In genomic region chr14:55575302-55575701, GRCm38 (mm10) we compare ENCODE assay signal across 10 mouse cellular contexts. TPM values are rescaled to one million over a fixed set of nuclear protein-coding genes. Genes with fewer than 3 reads are reported as not detected.
A peak's percentile ranks its signal among the peaks of the same experiment; 100 is the strongest.
DNase-seq lines count a peak whose midpoint lies in the region; ATAC-seq and TF ChIP-seq lines count a peak whose summit lies in the region.
"Had no signal": no experiment of that assay in that cellular context is flagged by ENCODE, and none has a peak within 500 bp of the region (broad histone marks: within the 10 kb centered on the region; RNA-seq: fewer than 3 reads in every experiment).

Gene Fitm1, plus strand, starts transcription at chr14:55575617.

- H3K9me3 ChIP-seq in lung, embryonic 16.5 days (ENCODE audit: control insufficient read depth, low read length): no peaks in the 10 kb centered on the region
- H3K9me3 ChIP-seq in heart, embryonic 10.5 days: no peaks in the 10 kb centered on the region
- no peaks in the 10 kb centered on the region for H3K9me3 ChIP-seq in limb, embryonic 15.5 days
- no peaks in the 10 kb centered on the region for H3K9me3 ChIP-seq in forebrain, embryonic 12.5 days
- H3K9me3 ChIP-seq: neural tube, embryonic 15.5 days had no signal

- H3K9ac ChIP-seq in lung, embryonic 16.5 days (ENCODE audit: low read length): peak within 1 kb of the TSS; percentile 24
- no peak within 1 kb of the TSS for H3K9ac ChIP-seq in limb, embryonic 15.5 days
- no peak within 1 kb of the TSS for H3K9ac ChIP-seq in forebrain, embryonic 12.5 days
- H3K9ac ChIP-seq: neural tube, embryonic 15.5 days had no signal

- no peak within 1 kb of the TSS for H3K4me3 ChIP-seq in lung, embryonic 16.5 days (ENCODE audit: low read length)
- H3K4me3 ChIP-seq in gastrocnemius, adult 2 months: peak within 1 kb of the TSS; percentile 78
- H3K4me3 ChIP-seq in heart, embryonic 10.5 days: peak within 1 kb of the TSS; percentile 57
- H3K4me3 ChIP-seq in limb, embryonic 15.5 days: peak within 1 kb of the TSS; percentile 14
- H3K4me3 ChIP-seq in forebrain, embryonic 12.5 days (replicated peaks): no peak within 1 kb of the TSS
- H3K4me3 ChIP-seq: neural tube, embryonic 15.5 days had no signal

- no peaks in the 10 kb centered on the region for H3K27me3 ChIP-seq in lung, embryonic 16.5 days (ENCODE audit: control insufficient read depth, insufficient read depth, low read depth, low read length)
- H3K27me3 ChIP-seq in heart, embryonic 10.5 days (ENCODE audit: insufficient read depth, poor library complexity, severe bottlenecking): no peaks in the 10 kb centered on the region
- H3K27me3 ChIP-seq in limb, embryonic 15.5 days: no peaks in the 10 kb centered on the region
- no peaks in the 10 kb centered on the region for H3K27me3 ChIP-seq in forebrain, embryonic 12.5 days
- H3K27me3 ChIP-seq: neural tube, embryonic 15.5 days had no signal

- peak within 1 kb of the TSS; percentile 27 for H3K27ac ChIP-seq in lung, embryonic 16.5 days (ENCODE audit: low read length)
- H3K27ac ChIP-seq in gastrocnemius, adult 2 months: peak within 1 kb of the TSS; percentile 99
- peak within 1 kb of the TSS; percentile 93 for H3K27ac ChIP-seq in heart, embryonic 10.5 days
- H3K27ac ChIP-seq in limb, embryonic 15.5 days: no peak within 1 kb of the TSS
- no peak within 1 kb of the TSS for H3K27ac ChIP-seq in forebrain, embryonic 12.5 days
- H3K27ac ChIP-seq: neural tube, embryonic 15.5 days had no signal

- H3K36me3 ChIP-seq in lung, embryonic 16.5 days (ENCODE audit: control insufficient read depth, insufficient read depth, low read length): no peaks in the 10 kb centered on the region
- H3K36me3 ChIP-seq in heart, embryonic 10.5 days: peaks cover 8% of the 10 kb centered on the region
- H3K36me3 ChIP-seq in limb, embryonic 15.5 days: peaks cover 4% of the 10 kb centered on the region
- peaks cover 4% of the 10 kb centered on the region for H3K36me3 ChIP-seq in forebrain, embryonic 12.5 days (replicated peaks)

- peaks cover 16% of the 10 kb centered on the region for H3K4me1 ChIP-seq in lung, embryonic 16.5 days (replicated peaks; ENCODE audit: control insufficient read depth, insufficient read depth, low read length)
- peaks cover 47% of the 10 kb centered on the region for H3K4me1 ChIP-seq in heart, embryonic 10.5 days
- H3K4me1 ChIP-seq in limb, embryonic 15.5 days: peaks cover 10% of the 10 kb centered on the region
- H3K4me1 ChIP-seq in forebrain, embryonic 12.5 days: peaks cover 12% of the 10 kb centered on the region

- 60% methylated on average over 8 of the region's 8 CpGs for WGBS in lung, embryonic 16.5 days
- 35% methylated on average over 8 of the region's 8 CpGs for WGBS in heart, embryonic 10.5 days
- WGBS in limb, embryonic 15.5 days: 59% methylated on average over 8 of the region's 8 CpGs
- WGBS in forebrain, embryonic 12.5 days: 78% methylated on average over 7 of the region's 8 CpGs

- no peak within 1 kb of the TSS for H3K4me2 ChIP-seq in lung, embryonic 16.5 days (ENCODE audit: low read depth, low read length)
- peak within 1 kb of the TSS; percentile 5; the same call in 1 of the 2 replicates for H3K4me2 ChIP-seq in limb, embryonic 15.5 days
- no peak within 1 kb of the TSS for H3K4me2 ChIP-seq in forebrain, embryonic 12.5 days
- H3K4me2 ChIP-seq: neural tube, embryonic 15.5 days had no signal

- no peak for TF ChIP-seq CTCF in gastrocnemius, adult 2 months (IDR thresholded peaks at IDR 0.05)

- intact Hi-C loops in gastrocnemius, adult 2 months (cut with DNase I): loop anchor here (1.0 to 2.0 kb wide), 2 partner anchors 15 to 16 kb away; partner anchors contain the start of genes A730061H03Rik, Dcaf11, Psme2 and Rnf31

- no peak for ATAC-seq in lung, embryonic 16.5 days (ENCODE audit: low read depth)
- no peak; the same call in 1 of the 2 replicates for ATAC-seq in limb, embryonic 15.5 days (ENCODE audit: insufficient number of reproducible peaks, low FRiP score, low TSS enrichment, low read depth)
- ATAC-seq in forebrain, embryonic 12.5 days (ENCODE audit: low FRiP score): no peak

- DNase-seq in lung, postnatal 4 days: no peak
- DNase-seq in gastrocnemius, adult 2 months: peak; percentile 89
- peak; percentile 85 for DNase-seq in heart, embryonic 10.5 days (ENCODE audit: low spot score)
- no peak for DNase-seq in yolk sac, embryonic 10.5 days (ENCODE audit: low spot score)

RNA-seq across cellular contexts. Expression of gene Fitm1, which starts in this region (rescaled TPM):
- 4.7 and 5.2 TPM in 2 replicates for polyA plus RNA-seq in lung, embryonic 16.5 days (2015; fragmentation: Nextera tagmentation; extraction: Ambion mirVana)
- total RNA-seq in gastrocnemius, adult 2 months (2021): 100 to 1,000 TPM; 282 to 334 TPM
- polyA plus RNA-seq in heart, embryonic 10.5 days (2016; fragmentation: Nextera tagmentation; extraction: Ambion mirVana): 74.6 and 136 TPM in 2 replicates
- polyA plus RNA-seq in limb, embryonic 15.5 days (2015; fragmentation: Nextera tagmentation; extraction: Ambion mirVana): 17.3 and 44.6 TPM in 2 replicates
- 0.20 TPM in 1 of 2 replicates, not detected in the other for polyA plus RNA-seq in forebrain, embryonic 12.5 days (2016; fragmentation: Nextera tagmentation; extraction: Ambion mirVana)
- polyA plus RNA-seq: cortical plate, adult 2 months; frontal cortex, adult 2 months had no signal

Comparison
In these comparisons a context has a peak if more than half of its experiments do, and no peak if none do; other contexts are left out.
1. H3K27ac ChIP-seq: peak in lung, embryonic 16.5 days (single experiment), gastrocnemius, adult 2 months (single experiment) and heart, embryonic 10.5 days (single experiment); none in limb, embryonic 15.5 days (single experiment) and forebrain, embryonic 12.5 days (single experiment).
2. H3K4me3 ChIP-seq: peak in gastrocnemius, adult 2 months (single experiment), heart, embryonic 10.5 days (single experiment) and limb, embryonic 15.5 days (single experiment); none in lung, embryonic 16.5 days (single experiment) and forebrain, embryonic 12.5 days (single experiment).
3. DNase-seq: peak in gastrocnemius, adult 2 months (single experiment) and heart, embryonic 10.5 days (single experiment); none in lung, postnatal 4 days (0 of 2) and yolk sac, embryonic 10.5 days (single experiment).